Mouse (Mus musculus) adrenal gland, postnatal 36 days (tissue): ENCODE measurements around the gene Ttyh1. TPM values are rescaled to one million over a fixed set of nuclear protein-coding genes. Genes with fewer than 3 reads are reported as not detected.
A peak's percentile ranks its signal among the peaks of the same experiment; 100 is the strongest.

Source experiments
- DNase-seq, 2 experiments: peaks; one replicate each; pipeline ENCODE4 v3.0.0; 2021; ENCODE audit warnings: mixed read lengths in 1 of 2
- total RNA-seq, 2 experiments: library from RNA; stranded (reverse); gene quantifications; 2 replicates each; pipeline ENCODE4 v1.2.3; 2021

Gene Ttyh1
- total RNA-seq, 2 experiments from 2014 or later = 1.9 to 3.5 TPM

GRCm38 (mm10) chr7:4122783-4123182 lies 3.6 kb downstream of the Ttyh1 start:
- DNase-seq = no peak

GRCm38 (mm10) chr7:4123732-4124131 lies 4.5 kb downstream of the Ttyh1 start:
- DNase-seq = peak; percentile 50 to 57

GRCm38 (mm10) chr7:4124315-4124759 lies 5.1 kb downstream of the Ttyh1 start:
- DNase-seq = peak in 1 of 2 experiments; percentile 22

GRCm38 (mm10) chr7:4124856-4125255 lies 5.6 kb downstream of the Ttyh1 start:
- DNase-seq = no peak

- DNase-seq = no peak
These were observed 6.1 kb downstream of the Ttyh1 start for GRCm38 (mm10) chr7:4125306-4125705.

GRCm38 (mm10) chr7:4126992-4127785 lies 8.0 kb downstream of the Ttyh1 start:
- DNase-seq = no peak

- DNase-seq = no peak
These were observed 8.7 kb downstream of the Ttyh1 start for GRCm38 (mm10) chr7:4127894-4128293.

- DNase-seq = no peak
These were observed 9.7 kb downstream of the Ttyh1 start for GRCm38 (mm10) chr7:4128860-4129259.

- DNase-seq = peak; percentile 79 to 87
These were observed 11.7 kb downstream of the Ttyh1 start for GRCm38 (mm10) chr7:4130686-4131452.

GRCm38 (mm10) chr7:4131964-4132363 lies 12.8 kb downstream of the Ttyh1 start:
- no peak for DNase-seq

- DNase-seq = no peak
These were observed 13.4 kb downstream of the Ttyh1 start for GRCm38 (mm10) chr7:4132581-4132980.

GRCm38 (mm10) chr7:4132998-4133397 lies 13.8 kb downstream of the Ttyh1 start:
- DNase-seq = no peak

GRCm38 (mm10) chr7:4134911-4135310 lies 15.7 kb downstream of the Ttyh1 start:
- DNase-seq = no peak

- no peak for DNase-seq
These were observed 17.2 kb downstream of the Ttyh1 start for GRCm38 (mm10) chr7:4136404-4136770.

- peak; percentile 99 for DNase-seq
These were observed 17.7 kb downstream of the Ttyh1 start, which contains the start of gene Leng8 for GRCm38 (mm10) chr7:4136771-4137531. Gene Leng8 (plus strand): TSS chr7:4137039.

- DNase-seq = no peak
These were observed 18.5 kb downstream of the Ttyh1 start for GRCm38 (mm10) chr7:4137746-4138145.

- no peak for DNase-seq
These were observed 19.0 kb downstream of the Ttyh1 start for GRCm38 (mm10) chr7:4138181-4138580.

GRCm38 (mm10) chr7:4138671-4139070 lies 19.5 kb downstream of the Ttyh1 start:
- no peak for DNase-seq

- no peak for DNase-seq
These were observed 20.2 kb downstream of the Ttyh1 start for GRCm38 (mm10) chr7:4139391-4139790.

- DNase-seq = no peak
These were observed 22.6 kb downstream of the Ttyh1 start for GRCm38 (mm10) chr7:4141648-4142325.

- no peak for DNase-seq
These were observed 23.7 kb downstream of the Ttyh1 start for GRCm38 (mm10) chr7:4142796-4143445.
